Mouse (Mus musculus) retina, postnatal 7 days (tissue): Measurements from ENCODE around the gene Wdr4.
"Not testable (repeated sequence)": the region's sequence is repeated elsewhere in the genome, so short reads cannot be mapped to it uniquely, and the experiment has no call there.

Experiments
- DNase-seq: peaks from one replicate; pipeline ENCODE4 v3.0.0-alpha.2; 2012; ENCODE audit warnings: low read depth, low spot score

Wdr4 gene

DNA sequence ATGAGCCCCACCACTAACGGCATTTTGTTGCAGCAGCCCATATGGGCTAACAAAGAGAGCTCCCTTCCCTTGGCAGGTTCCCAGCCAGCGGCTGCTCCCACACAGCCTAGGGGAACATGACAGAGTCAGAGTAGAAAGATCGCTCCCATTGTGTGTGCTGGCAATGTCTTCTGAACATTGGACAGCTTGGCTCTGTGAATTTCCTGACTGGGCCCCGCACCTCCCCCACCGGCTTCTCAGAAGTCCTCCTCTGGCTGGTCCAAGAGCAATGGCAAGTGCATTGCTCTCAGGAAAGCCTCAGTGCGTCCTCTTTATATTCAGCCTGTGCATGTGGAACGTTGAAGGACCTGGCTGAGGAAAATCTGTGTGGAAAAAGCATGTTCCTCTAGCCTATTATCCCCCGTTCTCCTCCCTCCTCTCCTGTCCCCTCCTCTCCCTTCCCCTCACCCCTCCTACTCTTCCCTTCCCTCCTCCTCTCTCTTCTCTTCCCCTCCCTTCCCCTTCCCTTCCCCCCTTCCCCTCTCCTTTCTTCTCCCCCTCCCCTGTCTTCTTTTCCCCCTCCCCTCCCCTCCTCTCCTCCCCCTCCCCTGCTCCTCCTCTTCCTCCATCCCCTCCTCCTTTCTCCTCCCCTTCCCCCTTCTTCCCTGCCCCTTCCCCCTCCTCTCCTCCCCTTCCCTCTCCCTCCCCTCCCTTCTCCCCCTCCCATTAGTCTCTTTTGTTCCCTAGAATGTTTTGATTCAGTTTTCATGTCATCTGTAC is 16.3 kb upstream of the Wdr4 start:
- no peak for DNase-seq

DNA sequence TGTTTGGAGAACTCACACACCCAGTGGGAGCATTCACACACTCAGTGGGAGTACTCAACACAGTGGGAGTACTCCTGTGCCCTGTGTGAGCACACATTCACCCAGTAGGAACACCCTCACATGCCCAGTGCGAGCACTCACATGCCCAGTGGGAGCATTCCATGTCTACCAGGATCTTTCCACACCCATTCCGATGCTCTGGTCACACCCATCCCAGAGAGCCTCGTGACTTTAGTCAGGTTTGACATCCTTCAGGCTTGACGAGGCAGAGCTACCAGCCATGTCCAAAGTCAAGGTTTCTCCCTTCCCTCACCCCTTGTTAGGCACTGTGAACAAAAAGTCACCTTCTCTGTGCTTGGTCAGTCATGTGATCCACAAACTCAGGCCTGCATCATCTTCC is 15.6 kb upstream of the Wdr4 start:
- DNase-seq = no peak

DNA sequence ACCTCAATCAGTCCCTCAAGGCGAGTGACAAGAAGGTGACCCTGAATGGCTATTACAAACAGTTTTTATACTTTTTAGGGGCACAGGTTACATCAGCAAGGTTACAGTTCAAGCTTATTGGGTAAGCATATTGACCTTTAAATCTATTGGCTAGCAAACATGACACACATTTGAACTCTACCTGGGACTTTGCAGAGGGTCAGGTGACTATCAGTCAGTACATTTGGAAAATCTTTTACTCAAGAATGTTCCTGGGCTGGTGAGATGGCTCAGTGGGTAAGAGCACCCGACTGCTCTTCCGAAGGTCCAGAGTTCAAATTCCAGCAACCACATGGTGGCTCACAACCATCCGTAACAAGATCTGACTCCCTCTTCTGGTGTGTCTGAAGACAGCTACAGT is 12.6 kb upstream of the Wdr4 start:
- not testable (repeated sequence) for DNase-seq

DNA sequence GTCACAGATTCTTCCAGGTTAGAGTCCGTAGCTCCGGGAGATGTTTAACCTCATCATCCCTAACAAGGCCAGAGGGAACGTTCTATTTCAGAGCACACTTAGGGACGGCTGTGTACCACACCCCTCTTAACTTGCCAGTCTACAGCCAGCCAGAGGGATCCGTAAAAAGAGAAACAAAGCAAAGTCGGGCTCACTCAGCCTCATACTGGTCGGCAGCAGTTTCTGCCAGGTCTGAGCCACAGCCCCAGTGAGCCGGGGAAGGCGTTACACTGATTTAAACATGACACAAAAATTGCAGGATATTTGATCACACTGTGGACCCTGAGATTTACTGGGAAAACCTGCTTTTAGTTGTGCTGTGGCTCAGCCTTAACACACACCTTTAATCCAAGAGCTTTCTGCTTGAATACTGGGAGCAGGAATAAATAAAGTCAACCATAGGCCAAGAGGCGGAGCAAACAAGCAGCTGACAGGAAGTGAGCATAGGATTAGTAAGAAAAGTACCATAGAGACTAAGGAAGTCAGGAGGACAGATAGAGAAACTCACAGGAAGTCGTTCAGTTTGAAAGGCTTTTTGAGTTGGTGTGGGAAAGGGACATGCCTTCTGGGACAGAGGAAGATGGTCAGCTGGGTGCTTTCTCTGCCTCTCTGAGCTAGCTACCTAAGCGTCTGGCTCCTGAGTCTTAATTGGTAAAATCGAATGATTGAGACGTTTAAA is 11.8 kb upstream of the Wdr4 start:
- no peak for DNase-seq

DNA sequence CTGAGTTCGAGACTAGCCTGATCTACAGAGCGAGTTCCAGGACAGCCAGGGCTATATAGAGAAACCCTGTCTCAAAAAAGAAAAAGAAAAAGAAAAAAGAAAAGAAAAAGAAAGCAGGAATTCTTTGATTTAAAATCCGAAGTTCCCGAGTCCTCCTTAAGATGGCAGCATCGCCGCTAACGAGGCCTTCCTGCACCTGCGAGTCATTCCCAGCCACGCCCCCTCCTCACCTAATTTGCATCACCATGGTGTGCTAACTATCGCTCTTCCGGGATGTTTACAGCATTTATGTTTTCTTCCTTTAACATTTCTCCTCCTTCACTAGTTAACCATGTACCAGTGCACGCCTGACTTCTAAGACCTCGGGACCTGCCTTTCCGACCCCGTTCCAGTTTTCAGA is 9.5 kb upstream of the Wdr4 start:
- no peak for DNase-seq

DNA sequence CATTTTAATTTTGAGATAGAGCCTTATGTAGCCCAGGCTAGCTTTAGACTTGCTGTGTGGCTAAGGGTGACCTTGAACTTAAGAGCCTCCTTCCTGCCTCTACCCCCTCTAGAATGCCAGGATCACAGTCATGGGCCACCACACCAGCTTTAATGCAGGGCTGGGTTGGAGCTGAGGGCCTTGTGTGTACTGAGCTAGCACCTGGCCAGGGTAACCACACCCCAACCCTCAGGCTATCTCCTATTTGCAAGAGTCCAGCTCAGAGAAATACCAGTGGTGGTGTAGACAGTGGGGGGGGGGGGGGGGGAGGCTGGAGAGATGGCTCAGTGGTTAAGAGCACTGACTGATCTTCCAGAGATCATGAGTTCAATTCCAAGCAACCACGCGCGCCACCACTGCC is 6.0 kb upstream of the Wdr4 start:
- no peak for DNase-seq

DNA sequence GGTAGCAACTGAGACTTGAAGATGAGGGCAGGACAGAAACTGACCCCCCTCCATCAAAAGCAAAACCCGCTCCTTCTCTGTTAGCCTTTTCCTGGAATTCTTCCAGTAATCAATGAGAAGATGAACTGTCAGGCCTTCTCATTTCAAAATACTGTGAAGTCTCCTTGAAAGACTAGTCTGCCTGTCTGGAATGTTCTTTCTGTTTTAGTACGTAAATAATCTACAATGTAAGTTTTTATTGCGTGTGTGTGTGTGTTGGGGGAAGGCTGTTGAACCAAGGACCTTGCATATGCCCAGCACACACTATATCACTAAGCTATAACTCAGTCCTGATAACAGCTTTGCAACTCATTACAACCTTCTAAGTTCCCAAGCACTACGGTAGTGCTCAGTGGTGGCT is 5.3 kb upstream of the Wdr4 start:
- DNase-seq = no peak

DNA sequence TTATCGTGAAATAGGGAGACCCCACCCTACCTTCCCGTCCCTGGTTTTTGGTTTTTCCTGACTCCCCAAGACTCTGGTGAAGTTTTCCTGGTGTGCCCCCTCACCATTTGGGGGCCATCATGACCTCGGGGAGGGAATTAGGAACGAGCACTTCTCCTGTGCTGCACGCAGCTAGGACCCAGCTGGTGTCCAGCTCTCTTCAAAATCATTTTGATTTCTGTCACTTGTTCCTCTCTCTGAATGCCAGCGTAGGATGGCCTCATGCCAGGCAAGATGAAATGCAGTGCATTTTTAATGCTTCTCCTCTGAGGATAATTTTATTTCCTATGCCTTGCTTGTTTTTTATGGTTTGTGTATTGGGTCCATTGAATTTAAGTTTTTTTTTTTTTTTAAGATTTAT is 2.2 kb upstream of the Wdr4 start:
- no peak for DNase-seq

DNA sequence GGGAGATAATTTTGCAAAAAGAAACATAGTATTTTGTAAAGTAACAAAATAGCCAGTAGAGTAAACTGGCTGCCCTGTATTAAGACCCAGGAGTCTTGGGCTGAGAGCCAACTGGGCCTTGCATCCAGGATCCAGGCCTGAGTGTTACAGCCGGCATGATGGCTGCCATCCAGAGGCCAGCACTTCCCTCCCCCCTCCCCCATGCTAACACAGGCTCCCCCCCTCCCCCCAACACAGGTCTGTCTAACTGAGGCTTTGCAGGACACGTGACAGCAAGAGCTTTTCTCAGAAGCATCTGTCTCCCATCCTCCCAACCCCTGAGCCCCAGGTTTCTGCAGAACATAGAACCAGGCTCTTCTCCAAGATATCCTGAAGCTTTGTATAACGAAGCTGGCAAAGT is 1.1 kb upstream of the Wdr4 start:
- peak; percentile 59 for DNase-seq

DNA sequence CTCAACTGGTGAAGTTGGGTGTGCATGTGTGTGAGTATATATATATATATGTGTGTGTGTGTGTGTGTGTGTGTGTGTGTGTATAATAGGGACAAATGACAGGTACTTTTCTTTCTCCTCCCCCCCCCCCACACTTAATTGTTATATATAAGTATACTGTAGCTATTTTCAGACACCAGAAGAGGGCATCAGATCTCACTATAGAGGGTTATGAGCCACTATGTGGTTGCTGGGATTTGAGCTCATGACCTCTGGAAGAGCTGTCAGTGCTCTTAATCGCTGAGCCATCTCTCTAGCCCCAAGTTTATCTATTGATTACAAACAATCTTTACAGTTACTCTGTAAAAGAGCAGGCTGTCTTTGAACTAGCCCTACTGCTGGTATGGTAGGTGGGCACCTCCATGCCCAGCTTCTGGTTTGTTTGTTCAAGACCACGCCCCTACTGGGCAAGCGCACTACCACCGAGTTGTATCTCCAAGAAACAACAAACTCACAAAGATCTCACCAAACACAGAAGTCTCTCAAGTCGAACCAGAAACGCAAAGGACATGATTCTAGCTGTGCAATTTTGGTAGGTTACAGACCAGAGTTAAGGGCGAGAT is 335 bp downstream of the Wdr4 start:
- DNase-seq = no peak

DNA sequence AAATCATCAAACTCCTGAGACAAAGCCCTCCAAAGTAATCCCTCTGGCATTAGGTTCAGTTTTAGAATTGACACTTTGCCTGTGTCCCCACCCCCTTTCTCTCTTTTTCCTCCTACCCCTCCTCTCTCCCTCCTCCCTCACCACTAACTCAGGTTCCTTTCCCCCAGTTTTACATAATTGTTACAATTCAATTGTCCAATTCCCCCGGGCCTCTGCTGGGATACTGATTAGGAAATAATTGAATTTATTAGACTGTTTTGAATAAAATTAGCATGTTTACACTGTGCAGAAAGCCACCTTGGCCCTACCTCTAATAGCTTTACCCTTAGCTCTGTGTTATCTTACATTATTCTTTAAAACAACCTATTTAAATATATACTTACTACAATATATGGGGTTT is 5.1 kb downstream of the Wdr4 start:
- DNase-seq = no peak

DNA sequence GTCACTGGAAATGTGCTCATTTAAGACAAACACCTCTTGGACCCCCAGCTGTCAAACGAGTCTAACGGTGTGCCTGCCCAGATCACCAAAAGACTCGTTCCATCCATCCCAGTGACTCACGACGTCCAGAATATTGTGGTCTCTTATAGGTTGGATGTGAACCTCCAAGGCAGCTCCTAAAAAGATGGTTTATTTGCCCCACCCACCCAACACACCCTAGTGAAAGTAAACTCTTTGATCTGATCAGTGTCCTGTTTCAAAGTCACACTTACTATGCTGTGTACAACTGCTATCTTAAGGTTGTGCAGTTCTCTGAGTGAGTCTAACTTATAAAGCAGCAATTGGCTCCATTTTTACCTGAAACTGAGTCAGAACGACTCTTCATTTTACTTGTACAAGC is 7.2 kb downstream of the Wdr4 start:
- DNase-seq = no peak

DNA sequence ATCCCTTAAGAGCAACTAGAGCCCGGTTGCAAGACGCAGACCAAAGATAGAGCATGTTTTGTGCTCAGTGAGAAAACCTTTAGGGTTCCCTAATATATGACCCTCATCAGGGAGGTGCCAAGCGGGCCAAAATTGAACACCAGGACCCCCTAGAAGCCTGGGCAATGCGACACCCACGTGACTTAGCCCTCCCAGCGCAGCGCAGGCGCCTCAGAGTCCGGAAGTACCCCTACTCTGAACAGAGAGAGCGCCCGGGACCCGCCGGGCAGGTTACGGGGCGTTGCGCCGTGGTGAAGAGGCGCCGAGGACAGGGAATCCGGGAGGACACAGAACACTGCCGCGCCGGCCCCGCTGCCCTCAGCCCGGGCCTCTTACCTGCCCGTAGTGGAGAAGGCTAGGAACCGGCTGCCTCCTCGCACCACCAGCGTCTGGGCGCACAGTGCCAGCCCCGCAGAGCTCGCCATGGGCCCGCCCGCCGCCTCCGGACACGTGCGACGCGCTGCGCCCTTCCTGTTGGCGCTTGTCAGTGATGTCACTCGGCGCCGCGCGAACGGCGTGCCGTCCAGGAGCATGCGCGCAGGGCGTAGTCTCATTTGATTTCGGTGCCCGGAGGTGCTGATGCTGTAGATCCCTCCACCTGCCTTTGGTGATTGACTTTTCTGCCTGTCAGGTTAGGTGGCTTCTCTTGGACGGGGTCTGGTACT is 7.8 kb downstream of the Wdr4 start:
- peak; percentile 78 for DNase-seq

DNA sequence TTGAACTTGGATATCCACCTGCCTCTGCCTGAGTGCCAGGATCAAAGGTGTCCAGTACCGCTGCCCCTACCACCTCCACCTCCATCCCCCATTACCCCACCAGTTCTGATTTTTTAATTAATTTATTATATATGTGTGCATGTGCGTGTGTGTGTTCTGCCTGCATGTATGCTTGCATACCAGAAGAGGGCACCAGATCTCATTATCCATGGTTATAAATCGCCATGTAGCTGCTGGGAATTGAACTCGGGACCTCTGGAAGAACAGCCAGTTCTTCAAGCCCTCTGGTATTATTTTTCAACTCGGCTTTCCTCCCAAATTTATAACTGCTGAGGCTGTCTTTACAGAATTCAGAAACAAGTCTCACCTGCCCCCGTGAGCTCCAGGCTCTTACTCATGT is 8.8 kb downstream of the Wdr4 start:
- no peak for DNase-seq

DNA sequence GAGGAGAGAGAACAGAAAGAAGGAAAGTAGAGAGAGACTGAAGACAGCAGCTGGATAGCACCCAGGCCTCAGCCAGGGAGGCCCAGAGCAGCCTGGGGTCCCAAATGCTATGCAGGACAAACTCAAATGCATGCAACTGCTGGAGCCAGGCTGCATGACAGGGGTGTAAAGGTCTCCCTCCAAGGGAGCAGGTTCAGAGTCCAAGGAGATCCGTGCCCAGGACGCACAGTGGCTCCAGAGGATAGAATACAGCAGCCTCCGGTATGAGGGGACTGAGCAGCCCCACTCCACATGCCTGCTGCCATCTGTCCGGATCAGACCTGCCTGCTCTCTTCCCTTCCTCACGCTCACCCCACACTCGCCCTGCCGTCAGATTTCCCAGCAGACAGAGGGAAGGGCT is 13.5 kb downstream of the Wdr4 start:
- no peak for DNase-seq

DNA sequence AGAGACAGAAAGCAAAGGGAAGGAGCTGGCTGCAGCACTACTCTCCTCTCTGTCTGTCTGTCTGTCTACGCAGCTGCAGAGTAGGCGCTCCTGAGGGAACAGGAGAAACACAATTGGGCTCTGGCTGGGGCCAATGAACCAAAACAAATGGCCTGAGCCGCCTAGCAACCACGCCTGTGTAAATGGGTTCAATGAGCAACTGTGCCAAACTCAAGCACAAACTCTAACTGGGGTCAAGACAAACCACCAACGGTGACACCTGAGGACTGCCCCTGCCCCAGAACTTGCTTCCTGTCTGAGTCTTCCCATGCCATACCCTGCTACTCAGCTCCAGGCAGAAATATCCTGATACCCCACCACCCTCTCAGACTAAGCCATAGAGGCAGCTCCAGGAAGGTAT is 14.8 kb downstream of the Wdr4 start:
- no peak for DNase-seq

DNA sequence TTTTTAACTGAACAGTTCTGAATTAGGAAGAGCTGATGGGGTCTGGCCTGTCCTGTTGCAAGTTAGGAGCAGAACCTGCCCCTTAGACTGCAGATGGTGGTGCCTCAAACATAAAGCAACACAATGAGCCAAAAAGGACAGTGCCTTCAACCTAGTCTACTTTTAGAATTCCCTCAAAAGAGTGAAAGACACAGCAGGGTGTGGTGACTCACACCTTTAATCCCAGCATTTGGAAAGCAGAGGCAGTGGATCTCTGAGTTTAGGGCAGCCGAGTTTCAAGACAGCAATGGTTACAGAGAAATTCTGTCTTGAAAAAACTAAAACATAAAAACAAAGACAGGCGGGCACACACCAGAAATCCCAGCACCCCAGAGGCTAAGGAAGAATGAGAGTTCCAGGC is 15.8 kb downstream of the Wdr4 start:
- no peak for DNase-seq

DNA sequence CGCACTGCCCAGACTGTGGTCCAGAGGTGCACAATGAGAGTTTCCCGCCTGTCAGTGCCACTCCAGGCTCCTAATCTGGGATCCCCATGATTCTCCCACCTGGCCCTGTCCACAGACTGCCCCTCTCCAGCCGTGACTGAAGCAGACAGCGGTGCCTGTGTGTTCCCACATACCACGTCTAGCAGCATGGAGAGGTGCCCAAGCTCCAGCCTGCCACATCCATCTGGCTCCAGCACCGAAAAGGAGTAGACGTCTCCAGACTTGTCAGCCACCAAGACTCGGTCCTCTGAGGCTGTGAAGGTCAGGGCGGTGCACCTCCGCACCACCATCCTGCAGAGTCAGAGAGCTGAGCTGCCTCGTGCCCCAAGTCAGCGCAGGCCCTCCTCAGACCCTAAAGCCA is 16.4 kb downstream of the Wdr4 start:
- DNase-seq = no peak

DNA sequence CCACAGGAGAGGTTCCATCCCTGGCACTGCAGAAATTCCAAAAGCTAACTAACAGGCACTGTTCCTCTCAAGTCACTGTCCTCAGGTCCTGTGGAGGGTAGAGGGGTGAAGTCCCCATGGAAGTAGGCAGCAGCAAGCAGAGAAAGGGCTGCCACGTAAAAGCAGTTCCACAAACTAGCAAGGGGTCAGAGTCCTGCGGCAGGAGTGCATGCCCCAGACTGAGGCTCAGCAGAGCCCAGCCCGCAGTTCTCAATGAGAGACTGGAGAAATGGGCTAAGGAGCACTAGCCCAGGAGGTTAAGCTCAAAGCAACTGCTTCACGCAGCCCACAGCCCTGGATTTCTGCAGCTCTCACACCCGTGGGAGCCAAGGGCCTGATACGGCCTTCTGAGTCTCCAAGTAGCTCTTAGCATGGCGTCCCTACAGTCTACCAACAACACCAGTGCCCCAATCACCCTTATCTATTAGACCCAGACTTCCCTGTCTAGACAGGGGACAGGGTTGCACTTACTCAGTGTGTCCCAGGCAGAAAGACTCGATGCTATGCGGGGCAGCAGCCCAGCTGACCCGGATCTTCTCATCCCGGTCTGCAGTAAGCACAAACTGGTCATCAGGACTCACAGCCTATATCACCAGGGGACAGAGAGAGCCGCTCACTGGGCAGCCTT is 17.4 kb downstream of the Wdr4 start:
- no peak for DNase-seq

DNA sequence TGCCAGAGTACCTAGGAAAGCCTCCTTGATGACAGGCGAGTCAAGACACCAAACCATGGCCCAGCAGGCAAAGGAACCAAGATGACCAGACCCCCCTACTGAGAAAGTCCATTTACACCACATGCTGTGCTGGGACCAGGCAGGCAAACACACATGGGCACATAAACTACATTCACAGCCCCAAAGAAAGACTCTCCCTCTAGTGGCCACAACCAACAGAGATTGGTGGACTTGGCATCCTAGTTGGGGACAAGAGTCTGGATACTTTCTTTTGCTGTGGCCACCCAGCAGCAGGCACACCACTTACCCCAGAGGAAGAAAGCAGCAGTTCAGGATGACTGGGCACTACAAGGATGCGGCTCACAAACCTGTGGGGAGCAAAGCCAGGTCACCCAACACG is 18.9 kb downstream of the Wdr4 start:
- no peak for DNase-seq

DNA sequence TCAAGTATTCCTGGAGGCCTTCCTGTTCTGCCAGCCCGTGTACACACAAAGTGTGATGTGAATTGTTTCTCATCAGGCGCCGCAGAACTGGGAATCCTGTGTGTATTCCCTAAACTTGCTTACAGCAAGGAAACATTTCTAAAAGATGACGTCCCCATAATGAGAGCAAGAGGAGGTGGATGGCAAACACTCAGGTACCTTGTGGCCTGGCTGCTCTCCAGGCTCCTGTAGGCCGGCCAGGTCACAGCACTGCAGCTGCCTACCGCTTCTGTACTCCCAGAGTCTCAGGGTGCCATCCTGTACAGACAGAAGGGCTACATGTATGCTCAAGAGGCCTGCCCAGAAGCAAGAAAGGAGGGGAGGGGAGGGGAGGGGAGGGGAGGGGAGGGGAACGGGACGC is 19.4 kb downstream of the Wdr4 start:
- no peak for DNase-seq

DNA sequence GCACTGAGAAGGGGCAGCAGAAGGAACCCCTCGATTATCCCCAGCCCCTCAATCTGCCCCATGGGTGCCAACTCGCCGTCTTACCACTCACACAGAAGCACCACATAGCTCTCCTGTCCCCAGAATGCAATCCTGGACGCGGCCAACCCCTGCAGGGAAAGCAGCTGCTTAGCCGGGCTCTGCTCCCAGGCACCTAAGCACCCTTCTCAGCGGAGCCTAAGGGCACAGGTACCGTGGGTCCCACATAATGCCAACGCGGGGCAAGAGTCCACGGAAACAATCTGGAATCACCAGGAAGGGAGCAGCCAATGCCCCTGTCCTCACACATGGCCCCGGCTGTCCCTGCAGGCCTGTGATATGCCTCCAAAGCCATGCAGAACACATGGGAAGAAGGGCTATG is 20.1 kb downstream of the Wdr4 start:
- DNase-seq = no peak
